Mouse (Mus musculus) cortical plate, adult 2 months (tissue): Measurements from ENCODE around the gene B430306N03Rik.

Source experiments
- CTCF ChIP-seq: fragments of 200-500 bp; IDR thresholded peaks from 2 replicates; pipeline ENCODE4 v1.5.1; 2011; ENCODE audit warnings: mild to moderate bottlenecking, control low read depth, low read length; ENCODE audit not compliant: insufficient read depth; ENCODE audit errors: extremely low read depth
- POLR2A ChIP-seq: fragments of 200-500 bp; IDR thresholded peaks from 2 replicates; pipeline ENCODE4 v1.6.1; 2011; ENCODE audit warnings: mild to moderate bottlenecking, low read length, control low read depth; ENCODE audit not compliant: insufficient read depth; ENCODE audit errors: extremely low read depth

- no peak for TF ChIP-seq CTCF
- no peak for TF ChIP-seq POLR2A
Observed at GRCm38 (mm10) chr17:48366806-48367205, 50.9 kb downstream of the B430306N03Rik start.
